Mouse (Mus musculus) limb, embryonic 11.5 days (tissue): ENCODE data around the gene Szrd1. TPM values are rescaled to one million over a fixed set of nuclear protein-coding genes. Genes with fewer than 3 reads are reported as not detected.
"Not testable (repeated sequence)": the region's sequence is repeated elsewhere in the genome, so short reads cannot be mapped to it uniquely, and the experiment has no call there.

Source experiments
- ATAC-seq: fragments of 200-750 bp; cut with Nextera tagmentation; 2 replicates; pipeline ENCODE4 v1.8.0; 2017; ENCODE audit warnings: low read depth; ENCODE audit not compliant: insufficient number of reproducible peaks, low FRiP score, low TSS enrichment
- DNase-seq: peaks from one replicate; pipeline ENCODE4 v3.0.0-alpha.2; 2015; ENCODE audit warnings: low spot score
- H3K27ac ChIP-seq: fragments of 300-500 bp; sonication (generic); replicated peaks from 2 replicates; pipeline ENCODE4 v1.5.1; 2014; ENCODE audit warnings: low read depth, mild to moderate bottlenecking, low read length
- H3K27me3 ChIP-seq: fragments of 300-500 bp; sonication (generic); 2 replicates; pipeline ENCODE4 v1.6.1; 2014; ENCODE audit warnings: mild to moderate bottlenecking, low read length, mixed read lengths; ENCODE audit not compliant: control insufficient read depth, insufficient read depth
- H3K36me3 ChIP-seq: fragments of 300-500 bp; sonication (generic); 2 replicates; pipeline ENCODE4 v1.6.1; 2014; ENCODE audit warnings: mild to moderate bottlenecking, low read length, moderate library complexity, mixed read lengths; ENCODE audit not compliant: control insufficient read depth, insufficient read depth
- H3K4me1 ChIP-seq: fragments of 300-500 bp; sonication (generic); 2 replicates; pipeline ENCODE4 v1.6.1; 2014; ENCODE audit warnings: low read length, mixed read lengths; ENCODE audit not compliant: control insufficient read depth, insufficient read depth
- H3K4me2 ChIP-seq: fragments of 300-500 bp; sonication (generic); 2 replicates; pipeline ENCODE4 v1.6.1; 2014; ENCODE audit warnings: low read depth, mild to moderate bottlenecking, moderate library complexity; ENCODE audit not compliant: severe bottlenecking
- H3K4me3 ChIP-seq: fragments of 300-500 bp; sonication (generic); 2 replicates; pipeline ENCODE4 v1.5.1; 2014; ENCODE audit warnings: low read depth, low read length
- H3K9ac ChIP-seq: fragments of 300-500 bp; sonication (generic); 2 replicates; pipeline ENCODE4 v1.6.1; 2014; ENCODE audit warnings: mild to moderate bottlenecking, low read length
- H3K9me3 ChIP-seq: fragments of 300-500 bp; sonication (generic); 2 replicates; pipeline ENCODE4 v1.6.1; 2016; ENCODE audit warnings: low read length; ENCODE audit not compliant: control insufficient read depth
- WGBS: fragments of 180-500 bp; shearing (Covaris S2); extraction: QIAGEN DNeasy Blood & Tissue Kit; methylation state at CpG from one replicate; pipeline ENCODE4 v1.1.7; 2014; 5-methylcytosine and 5-hydroxymethylcytosine counted together
- polyA plus RNA-seq: library from polyadenylated mRNA; unstranded; fragments of >200 nt; fragmentation: Nextera tagmentation; extraction: Ambion mirVana; gene quantifications from 2 replicates; pipeline ENCODE4 v1.2.1, GENCODE M21; 2014

Szrd1 gene
- polyA plus RNA-seq, 1 experiment from 2014 or later: 39.1 TPM

GRCm38 (mm10) chr4:141140967-141141366 is 1.4 kb upstream of the Szrd1 start:
- Histone ChIP-seq H3K27ac (no peak overlapping the region), H3K4me1 (peaks cover 3% of the 10 kb centered on the region; the same call in 1 of the 2 replicates), H3K9me3 (no peaks in the 10 kb centered on the region), H3K4me2 (no peak overlapping the region), H3K4me3 (no peak overlapping the region), H3K36me3 (0 out of 2 replicates have a peak, but pooled peaks cover 2% of the 10 kb centered on the region), H3K9ac (no peak overlapping the region), H3K27me3 (no peaks in the 10 kb centered on the region)
- ATAC-seq (no peak), DNase-seq (no peak)
- WGBS: 91% methylated on average over 6 of the region's 6 CpGs

- H3K27me3 ChIP-seq: not testable (repeated sequence)
These were observed 779 bp upstream of the Szrd1 start for GRCm38 (mm10) chr4:141140354-141140753.

GRCm38 (mm10) chr4:141138425-141139115 is 1.0 kb downstream of the Szrd1 start:
- H3K4me1 ChIP-seq: peaks cover 8% of the 10 kb centered on the region; the same call in 1 of the 2 replicates
- peak overlapping the region; percentile 93 for H3K4me3 ChIP-seq
- WGBS: 5% methylated on average over 29 of the region's 29 CpGs
- 0 out of 2 replicates have a peak, but pooled peaks cover 2% of the 10 kb centered on the region for H3K36me3 ChIP-seq
- peak overlapping the region; percentile 89 for H3K9ac ChIP-seq
- no peaks in the 10 kb centered on the region for H3K27me3 ChIP-seq
- H3K27ac ChIP-seq: peak overlapping the region; percentile 91
- ATAC-seq (no peak), DNase-seq (no peak)
- H3K9me3 ChIP-seq: no peaks in the 10 kb centered on the region
- peak overlapping the region; percentile 93 for H3K4me2 ChIP-seq

More at GRCm38 (mm10) chr4:141140354-141140753, 779 bp upstream of the Szrd1 start:
- H3K27ac ChIP-seq, DNase-seq, H3K9me3 ChIP-seq, ATAC-seq, H3K9ac ChIP-seq, H3K4me1 ChIP-seq, H3K36me3 ChIP-seq, H3K4me3 ChIP-seq, H3K4me2 ChIP-seq: not testable (repeated sequence)
- 90% methylated on average over 9 of the region's 9 CpGs for WGBS

GRCm38 (mm10) chr4:141137740-141138139 is 1.8 kb downstream of the Szrd1 start:
- not testable (repeated sequence) for H3K9ac ChIP-seq, H3K4me2 ChIP-seq, DNase-seq, H3K9me3 ChIP-seq, H3K36me3 ChIP-seq, ATAC-seq, H3K27ac ChIP-seq, H3K4me1 ChIP-seq, H3K27me3 ChIP-seq
- WGBS: 83% methylated on average over 1 of the region's 3 CpGs
- H3K4me3 ChIP-seq: peak overlapping the region; percentile 93; the same call in 1 of the 2 replicates

GRCm38 (mm10) chr4:141136126-141136525 is 3.4 kb downstream of the Szrd1 start:
- no peaks in the 10 kb centered on the region for H3K9me3 ChIP-seq
- no peak for DNase-seq
- H3K4me2 ChIP-seq: no peak overlapping the region
- peaks cover 21% of the 10 kb centered on the region for H3K4me1 ChIP-seq
- no peak for ATAC-seq
- 85% methylated on average over 7 of the region's 7 CpGs for WGBS
- H3K36me3 ChIP-seq: 0 out of 2 replicates have a peak, but pooled peaks cover 2% of the 10 kb centered on the region
- H3K27me3 ChIP-seq: no peaks in the 10 kb centered on the region
- no peak overlapping the region for H3K4me3 ChIP-seq
- H3K27ac ChIP-seq: no peak overlapping the region
- H3K9ac ChIP-seq: no peak overlapping the region

GRCm38 (mm10) chr4:141134751-141135530 is 4.6 kb downstream of the Szrd1 start:
- ATAC-seq (no peak), DNase-seq (no peak)
- Histone ChIP-seq H3K36me3 (0 out of 2 replicates have a peak, but pooled peaks cover 2% of the 10 kb centered on the region), H3K27ac (no peak overlapping the region), H3K9ac (no peak overlapping the region), H3K4me1 (peaks cover 21% of the 10 kb centered on the region), H3K27me3 (no peaks in the 10 kb centered on the region), H3K9me3 (no peaks in the 10 kb centered on the region), H3K4me2 (no peak overlapping the region), H3K4me3 (no peak overlapping the region)
- WGBS: 86% methylated on average over 20 of the region's 20 CpGs

GRCm38 (mm10) chr4:141134031-141134441 is 5.5 kb downstream of the Szrd1 start:
- H3K4me1 ChIP-seq: peaks cover 21% of the 10 kb centered on the region
- no peak overlapping the region for H3K9ac ChIP-seq
- no peak overlapping the region for H3K4me2 ChIP-seq
- no peaks in the 10 kb centered on the region for H3K27me3 ChIP-seq
- H3K36me3 ChIP-seq: 0 out of 2 replicates have a peak, but pooled peaks cover 2% of the 10 kb centered on the region
- no peaks in the 10 kb centered on the region for H3K9me3 ChIP-seq
- ATAC-seq (no peak), DNase-seq (no peak)
- WGBS: 64% methylated on average over 8 of the region's 8 CpGs
- no peak overlapping the region for H3K4me3 ChIP-seq
- H3K27ac ChIP-seq: peak overlapping the region; percentile 47; the same call in 1 of the 2 replicates

GRCm38 (mm10) chr4:141133227-141133626 is 6.3 kb downstream of the Szrd1 start:
- H3K27ac ChIP-seq: no peak overlapping the region

More at GRCm38 (mm10) chr4:141133227-141133626, 6.3 kb downstream of the Szrd1 start:
- 65% methylated on average over 8 of the region's 8 CpGs for WGBS
- Histone ChIP-seq H3K36me3 (0 out of 2 replicates have a peak, but pooled peaks cover 2% of the 10 kb centered on the region), H3K27me3 (no peaks in the 10 kb centered on the region), H3K9me3 (no peaks in the 10 kb centered on the region), H3K4me2 (no peak overlapping the region), H3K9ac (no peak overlapping the region), H3K4me3 (no peak overlapping the region), H3K4me1 (peaks cover 21% of the 10 kb centered on the region)
- ATAC-seq: no peak
- DNase-seq: no peak
